In genomic region chr4:33926730-33927263, GRCm38 (mm10) we compare ENCODE assay signal across 13 mouse cellular contexts. TPM values are rescaled to one million over a fixed set of nuclear protein-coding genes. Genes with fewer than 3 reads are reported as not detected.
DNase-seq lines count a peak whose midpoint lies in the region; ATAC-seq and TF ChIP-seq lines count a peak whose summit lies in the region.
"Had no signal": no experiment of that assay in that cellular context is flagged by ENCODE, and none has a peak within 500 bp of the region (broad histone marks: within the 10 kb centered on the region; RNA-seq: fewer than 3 reads in every experiment).

No protein-coding gene starts in this region.

- H3K27ac ChIP-seq in forebrain, postnatal 0 days (ENCODE audit: low read depth, low read length) = peak overlapping the region; percentile 74
- peak overlapping the region; percentile 41 for H3K27ac ChIP-seq in midbrain, embryonic 13.5 days
- H3K27ac ChIP-seq: liver, embryonic 13.5 days had no signal

- H3K27me3 ChIP-seq in forebrain, postnatal 0 days (ENCODE audit: insufficient read depth, low read length) = no peaks in the 10 kb centered on the region
- peaks cover 18% of the 10 kb centered on the region for H3K27me3 ChIP-seq in midbrain, embryonic 13.5 days

- H3K4me3 ChIP-seq in forebrain, postnatal 0 days (ENCODE audit: low read depth, low read length) = peak overlapping the region; percentile 79
- peak overlapping the region; percentile 70 for H3K4me3 ChIP-seq in midbrain, embryonic 13.5 days (replicated peaks)
- H3K4me3 ChIP-seq: liver, embryonic 13.5 days had no signal

- WGBS in forebrain, postnatal 0 days = 51% methylated on average over 7 of the region's 7 CpGs
- 71% methylated on average over 7 of the region's 7 CpGs for WGBS in midbrain, embryonic 13.5 days

- H3K4me1 ChIP-seq in forebrain, postnatal 0 days (ENCODE audit: insufficient read depth) = peaks cover 12% of the 10 kb centered on the region; the same call in 1 of the 2 replicates
- H3K4me1 ChIP-seq in midbrain, embryonic 13.5 days (replicated peaks) = peaks cover 14% of the 10 kb centered on the region

- peak overlapping the region; percentile 97 for H3K9ac ChIP-seq in forebrain, postnatal 0 days
- peak overlapping the region; percentile 48 for H3K9ac ChIP-seq in midbrain, embryonic 13.5 days (replicated peaks)
- H3K9ac ChIP-seq: liver, embryonic 13.5 days had no signal

- TF ChIP-seq CTCF in forebrain, postnatal 0 days (IDR thresholded peaks at IDR 0.05; ENCODE audit: low read depth) = no peak

- H3K4me2 ChIP-seq in forebrain, postnatal 0 days (ENCODE audit: low read depth) = peak overlapping the region; percentile 92
- peak overlapping the region; percentile 49 for H3K4me2 ChIP-seq in midbrain, embryonic 13.5 days (replicated peaks)
- H3K4me2 ChIP-seq: liver, embryonic 13.5 days had no signal

- no peak for ATAC-seq in forebrain, postnatal 0 days
- no peak for ATAC-seq in midbrain, embryonic 13.5 days

- DNase-seq in cerebellum, adult 11-12 months = peak; percentile 42
- DNase-seq in cerebellum, postnatal 4 days (ENCODE audit: low spot score in 2 of 2) = no peak
- DNase-seq in cerebellum, postnatal 10 days = peak; percentile 43 to 52
- peak; percentile 60 for DNase-seq in forebrain, postnatal 0 days
- DNase-seq in right cerebral cortex, adult 18-20 months = no peak
- no peak for DNase-seq in lung, postnatal 10 days
- no peak for DNase-seq in urinary bladder, postnatal 14 days (ENCODE audit: low spot score)
- DNase-seq: embryo, embryonic 11 days; kidney, adult 8-10 months; liver, embryonic 13.5 days; lung, postnatal 4 days; thymus, postnatal 14 days had no signal

- H3K36me3 ChIP-seq in forebrain, postnatal 0 days (ENCODE audit: insufficient read depth) = no peaks in the 10 kb centered on the region
- H3K36me3 ChIP-seq in midbrain, embryonic 13.5 days = no peaks in the 10 kb centered on the region
- H3K36me3 ChIP-seq: liver, embryonic 13.5 days had no signal

- H3K9me3 ChIP-seq in forebrain, postnatal 0 days (ENCODE audit: low read length) = no peaks in the 10 kb centered on the region
- no peaks in the 10 kb centered on the region for H3K9me3 ChIP-seq in midbrain, embryonic 13.5 days
- H3K9me3 ChIP-seq: liver, embryonic 13.5 days had no signal

RNA-seq across cellular contexts. Expression of gene Cnr1, which starts 2.4 kb away (rescaled TPM):
- total RNA-seq in forebrain, postnatal 0 days (2014; rRNA removed) = 175 and 178 TPM in 2 replicates
- polyA plus RNA-seq in forebrain, postnatal 0 days (2015; fragmentation: Nextera tagmentation; extraction: Ambion mirVana) = 44.6 and 48.0 TPM in 2 replicates
- 43.9 and 47.1 TPM in 2 replicates for polyA plus RNA-seq in midbrain, embryonic 13.5 days (2015; fragmentation: Nextera tagmentation; extraction: Ambion mirVana)

Comparison
In these comparisons a context has a peak if more than half of its experiments do, and no peak if none do; other contexts are left out.
1. DNase-seq: peak in cerebellum, adult 11-12 months (single experiment), cerebellum, postnatal 10 days (2 of 2) and forebrain, postnatal 0 days (single experiment); none in cerebellum, postnatal 4 days (0 of 2), right cerebral cortex, adult 18-20 months (single experiment), lung, postnatal 10 days (single experiment) and urinary bladder, postnatal 14 days (single experiment).